Mouse (Mus musculus): ENCODE data around the gene 4930539E08Rik.
A peak's percentile ranks its signal among the peaks of the same experiment; 100 is the strongest.

Gene 4930539E08Rik

GRCm38 (mm10) chr17:28930392-28931074 lies 15.4 kb upstream of the 4930539E08Rik start:
- peak; percentile 50 to 65 for DNase-seq (ENCODE audit: low spot score in 2 of 2)

DNA sequence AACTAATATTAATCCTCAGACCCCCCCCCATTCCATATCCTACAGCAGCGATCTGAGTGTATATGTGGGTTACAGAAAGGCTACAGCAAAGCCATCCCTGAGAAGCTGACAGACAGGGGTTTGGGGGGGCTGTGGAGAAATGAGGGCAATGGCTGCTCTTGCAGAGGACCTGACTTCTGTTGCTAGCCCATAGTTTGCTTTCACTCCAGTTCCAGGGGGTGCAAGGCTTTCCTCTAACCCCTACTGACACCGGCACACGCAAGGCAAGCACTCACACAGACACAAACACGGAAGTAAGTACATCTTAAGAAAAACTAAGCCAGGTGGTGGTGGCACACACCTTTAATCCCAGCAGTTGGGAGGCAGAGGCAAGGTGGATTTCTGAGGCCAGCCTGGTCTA lies 14.2 kb upstream of the 4930539E08Rik start:
- no peak for DNase-seq (ENCODE audit: low spot score in 2 of 2)

DNA sequence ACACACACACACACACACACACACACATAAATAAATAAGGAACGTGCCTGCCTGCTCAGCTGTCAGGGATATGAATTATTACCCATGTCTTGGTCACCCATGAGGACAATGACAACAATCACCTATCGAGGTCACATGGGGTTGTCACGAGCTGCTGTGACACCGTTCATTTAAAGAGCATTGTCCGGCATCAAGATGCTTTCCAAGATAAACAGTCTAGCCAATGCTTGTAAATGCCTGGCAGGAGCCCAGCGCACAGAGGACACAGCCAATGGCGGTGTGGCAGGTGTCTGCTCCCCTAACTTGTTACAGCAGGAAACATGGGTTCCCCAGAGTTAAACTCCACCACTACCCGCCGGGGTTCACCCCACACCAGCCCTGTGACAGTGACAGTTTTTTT lies 12.9 kb upstream of the 4930539E08Rik start:
- no peak for DNase-seq (ENCODE audit: low spot score in 2 of 2)

GRCm38 (mm10) chr17:28926866-28927635 lies 11.9 kb upstream of the 4930539E08Rik start:
- DNase-seq (ENCODE audit: low spot score in 2 of 2), result peak; percentile 41 to 59

GRCm38 (mm10) chr17:28926380-28926779 lies 11.3 kb upstream of the 4930539E08Rik start:
- DNase-seq (ENCODE audit: low spot score in 2 of 2), result peak; percentile 59 to 73

GRCm38 (mm10) chr17:28924957-28925595 lies 10.0 kb upstream of the 4930539E08Rik start:
- DNase-seq (ENCODE audit: low spot score in 2 of 2), result no peak

DNA sequence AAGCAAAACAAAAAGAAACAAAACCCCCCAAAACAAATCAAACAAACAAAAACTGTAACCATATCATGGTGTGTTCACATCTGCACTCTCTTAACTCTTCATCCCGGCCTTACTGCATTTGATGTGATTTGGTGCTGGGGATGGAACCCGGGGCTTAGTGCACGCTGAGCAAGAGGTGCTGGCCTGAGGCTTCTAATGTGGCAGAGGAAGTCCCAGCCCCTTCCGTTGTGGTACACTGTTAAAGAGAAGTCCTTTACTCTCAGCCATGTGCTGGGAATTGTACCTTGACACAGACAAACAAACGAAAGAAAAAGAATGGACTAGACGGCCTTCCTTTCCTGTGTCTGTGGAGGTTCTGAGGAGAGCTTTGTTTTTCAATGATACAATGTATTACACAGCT lies 7.0 kb upstream of the 4930539E08Rik start:
- DNase-seq (ENCODE audit: low spot score in 2 of 2), result no peak

- no peak for DNase-seq (ENCODE audit: low spot score in 2 of 2)
Observed at GRCm38 (mm10) chr17:28921086-28921485, 6.0 kb upstream of the 4930539E08Rik start.

DNA sequence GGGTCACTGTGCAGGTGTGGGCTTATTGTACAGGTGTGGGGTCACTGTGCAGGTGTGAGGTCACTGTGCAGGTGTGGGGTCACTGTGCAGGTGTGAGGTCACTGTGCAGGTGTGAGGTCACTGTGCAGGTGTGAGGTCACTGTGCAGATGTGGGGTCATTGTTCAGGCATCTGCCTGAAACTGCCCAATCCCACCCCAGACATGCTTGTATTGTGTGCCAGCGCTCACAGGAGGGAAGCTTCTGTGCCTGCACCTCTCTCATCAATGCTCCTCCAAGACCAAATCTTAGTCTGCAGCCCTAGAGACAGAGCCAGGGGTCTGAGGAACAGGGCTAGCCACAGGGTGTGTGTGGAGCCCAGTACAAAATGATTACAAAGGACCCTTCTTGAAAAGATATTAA lies 1.4 kb upstream of the 4930539E08Rik start:
- DNase-seq (ENCODE audit: low spot score in 2 of 2), result no peak

GRCm38 (mm10) chr17:28913940-28914339 lies 1.2 kb downstream of the 4930539E08Rik start:
- DNase-seq (ENCODE audit: low spot score in 2 of 2), result no peak

- DNase-seq (ENCODE audit: low spot score in 2 of 2), result no peak
Observed at GRCm38 (mm10) chr17:28913200-28913599, 1.9 kb downstream of the 4930539E08Rik start.

GRCm38 (mm10) chr17:28910139-28910538 lies 5.0 kb downstream of the 4930539E08Rik start:
- no peak for DNase-seq (ENCODE audit: low spot score in 2 of 2)

DNA sequence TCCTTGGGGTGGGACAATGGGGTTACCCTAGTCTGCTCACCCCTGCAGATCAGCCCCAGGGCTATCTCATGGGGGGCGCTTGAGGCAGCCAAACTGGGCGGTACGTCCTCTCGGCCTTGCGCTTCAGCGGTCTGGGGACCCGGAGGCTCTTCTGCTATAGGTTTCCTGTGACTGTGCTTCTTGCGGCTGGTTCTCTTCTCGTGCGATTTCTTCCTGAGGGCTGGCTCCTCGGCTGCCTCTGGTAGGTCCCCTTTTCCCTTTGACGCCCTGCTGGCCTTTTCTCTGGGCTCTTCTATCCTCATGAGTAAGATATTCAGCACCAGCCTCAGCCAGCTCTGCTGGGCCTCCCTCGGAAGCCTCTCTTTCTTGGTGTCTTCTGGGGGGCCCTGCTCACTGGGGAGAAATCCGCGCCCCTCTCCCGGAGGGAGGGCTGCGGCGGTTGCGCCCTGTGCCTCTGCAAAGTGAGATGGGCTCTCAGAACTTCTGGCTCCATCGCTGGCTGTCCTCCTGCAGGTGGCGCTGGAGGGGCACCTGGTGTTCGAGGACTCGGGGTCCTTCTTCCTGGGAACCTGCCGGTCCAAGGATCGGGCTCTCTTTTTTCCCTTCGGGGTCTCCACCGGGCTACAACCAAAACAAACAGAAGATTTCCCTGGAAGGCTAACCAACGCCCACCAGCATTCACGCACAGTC lies 5.7 kb downstream of the 4930539E08Rik start:
- peak; percentile 25 to 47 for DNase-seq (ENCODE audit: low spot score in 2 of 2)

DNA sequence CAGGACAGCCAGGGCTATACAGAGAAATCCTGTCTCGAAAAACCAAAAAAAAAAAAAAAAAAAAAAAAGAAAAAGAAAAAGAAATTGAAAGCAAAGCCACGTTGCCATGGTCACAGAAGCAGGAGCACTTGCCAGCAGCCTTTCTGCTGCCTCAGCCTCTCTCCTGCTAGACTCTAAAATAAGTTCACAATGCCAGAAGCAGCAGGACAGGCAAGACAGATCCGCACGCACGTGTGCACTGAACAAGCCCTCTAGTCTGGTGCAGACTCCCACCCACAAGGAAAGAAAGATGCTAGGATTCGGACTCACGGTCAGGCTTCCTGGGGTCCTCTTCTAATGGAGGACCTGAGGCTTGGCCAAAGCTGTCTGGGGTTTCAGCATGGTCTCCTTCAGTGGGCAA lies 7.2 kb downstream of the 4930539E08Rik start:
- no peak for DNase-seq (ENCODE audit: low spot score in 2 of 2)

GRCm38 (mm10) chr17:28905377-28905916 lies 9.7 kb downstream of the 4930539E08Rik start:
- DNase-seq (ENCODE audit: low spot score in 2 of 2), result no peak

GRCm38 (mm10) chr17:28904546-28905376 lies 10.4 kb downstream of the 4930539E08Rik start:
- peak; percentile 49 to 72 for DNase-seq (ENCODE audit: low spot score in 2 of 2)

DNA sequence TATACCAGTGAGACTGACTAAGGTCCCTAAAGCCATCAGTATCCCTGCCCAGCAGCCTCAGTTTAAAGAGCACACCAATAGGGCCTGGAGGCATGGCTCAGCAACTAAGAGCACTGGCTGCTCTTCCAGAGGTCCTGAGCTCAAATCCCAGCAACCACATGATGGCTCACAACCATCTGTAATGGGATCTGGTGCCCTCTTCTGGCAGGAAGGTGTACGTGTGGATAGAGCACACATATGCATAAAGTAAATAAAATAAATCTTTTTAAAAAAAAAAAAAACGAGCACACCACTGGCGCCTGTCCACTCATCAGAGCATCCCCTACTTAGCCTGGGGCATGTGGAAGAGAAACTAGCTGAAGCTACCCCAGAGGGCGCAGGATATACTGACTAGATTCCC lies 13.6 kb downstream of the 4930539E08Rik start:
- DNase-seq (ENCODE audit: low spot score in 2 of 2), result no peak

- DNase-seq (ENCODE audit: low spot score in 2 of 2), result no peak
Observed at GRCm38 (mm10) chr17:28899427-28899826, 15.7 kb downstream of the 4930539E08Rik start.

DNA sequence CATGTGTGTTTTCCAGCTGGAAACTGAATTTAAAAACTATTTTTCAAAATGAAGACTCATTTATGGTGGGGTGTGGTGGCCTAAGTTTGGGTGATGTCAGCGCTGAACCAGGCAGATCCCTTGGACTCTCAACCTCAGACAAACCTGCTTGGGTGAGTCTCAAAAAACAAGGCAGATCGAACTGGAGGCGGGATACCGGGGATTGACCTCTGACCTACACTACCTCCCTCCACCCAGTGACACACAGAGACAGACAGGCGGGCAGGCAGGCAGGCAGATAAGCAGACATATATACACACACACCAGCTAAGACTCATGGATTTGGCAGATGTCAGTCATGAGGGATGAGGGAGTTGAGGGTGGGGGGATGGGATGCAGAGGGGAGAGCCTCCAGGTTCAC lies 16.9 kb downstream of the 4930539E08Rik start:
- DNase-seq (ENCODE audit: low spot score in 2 of 2), result no peak

GRCm38 (mm10) chr17:28897817-28898216 lies 17.3 kb downstream of the 4930539E08Rik start:
- DNase-seq (ENCODE audit: low spot score in 2 of 2), result no peak

Data from spleen, postnatal 14 days (tissue).